Mouse (Mus musculus) liver, adult 2 months (tissue): ENCODE measurements around the gene Mbl1. TPM values are rescaled to one million over a fixed set of nuclear protein-coding genes. Genes with fewer than 3 reads are reported as not detected.

Source experiments
- DNase-seq: peaks from one replicate; pipeline ENCODE4 v3.0.0-alpha.2; 2011; ENCODE audit warnings: low read depth, low spot score; ENCODE audit errors: extremely low read depth
- H3K27ac ChIP-seq: fragments of 200-500 bp; replicated peaks from 2 replicates; pipeline ENCODE4 v1.5.1; 2012; ENCODE audit warnings: low read depth, mild to moderate bottlenecking, control low read depth, inconsistent platforms, low read length; ENCODE audit not compliant: insufficient read depth
- H3K27me3 ChIP-seq: fragments of 200-500 bp; 2 replicates; pipeline ENCODE4 v1.6.1; 2012; ENCODE audit warnings: mild to moderate bottlenecking, moderate library complexity, low read length, inconsistent platforms; ENCODE audit not compliant: control insufficient read depth, insufficient read depth
- H3K36me3 ChIP-seq: fragments of 200-500 bp; 2 replicates; pipeline ENCODE4 v1.6.1; 2012; ENCODE audit warnings: low read length, inconsistent platforms; ENCODE audit not compliant: control insufficient read depth, insufficient read depth
- H3K4me1 ChIP-seq: fragments of 200-500 bp; 2 replicates; pipeline ENCODE4 v1.6.1; 2011; ENCODE audit warnings: low read length; ENCODE audit not compliant: control insufficient read depth, insufficient read depth
- H3K4me3 ChIP-seq: fragments of 200-500 bp; 2 replicates; pipeline ENCODE4 v1.5.1; 2011; ENCODE audit warnings: low read depth, mild to moderate bottlenecking, control low read depth, low read length, moderate library complexity; ENCODE audit not compliant: insufficient read depth
- H3K79me2 ChIP-seq: fragments of 200-500 bp; 2 replicates; pipeline ENCODE4 v1.6.1; 2012; ENCODE audit warnings: inconsistent platforms, mild to moderate bottlenecking, low read length, moderate library complexity; ENCODE audit not compliant: control insufficient read depth, insufficient read depth
- H3K9ac ChIP-seq: fragments of 200-500 bp; 2 replicates; pipeline ENCODE4 v1.6.1; 2012; ENCODE audit warnings: low read depth, mild to moderate bottlenecking, control low read depth, inconsistent platforms, low read length
- CTCF ChIP-seq: fragments of 200-500 bp; IDR thresholded peaks from 2 replicates; pipeline ENCODE4 v1.5.1; 2011; ENCODE audit warnings: low read depth, low read length, control low read depth
- POLR2A ChIP-seq: fragments of 200-500 bp; IDR thresholded peaks from 2 replicates; pipeline ENCODE4 v1.6.1; 2011; ENCODE audit warnings: low read length, control low read depth; ENCODE audit not compliant: insufficient read depth; ENCODE audit errors: extremely low read depth
- WGBS: fragments of 180-500 bp; shearing (Covaris S2); methylation state at CpG from one replicate; pipeline ENCODE4 v1.1.7; 2018; 5-methylcytosine and 5-hydroxymethylcytosine counted together
- polyA plus RNA-seq: library from polyadenylated mRNA; depleted of rRNA; stranded (reverse); fragments of >200 nt; gene quantifications from 2 replicates; pipeline ENCODE4 v1.2.3, GENCODE M21; 2012; rRNA removed
- total RNA-seq: library from RNA; depleted of rRNA; stranded (reverse); fragments of >200 nt; gene quantifications from 2 replicates; pipeline ENCODE4 v1.2.3, GENCODE M21; 2014; rRNA removed

Gene Mbl1
- 199 and 293 TPM in 2 replicates for total RNA-seq
- 92.4 and 106 TPM in 2 replicates for polyA plus RNA-seq

DNA sequence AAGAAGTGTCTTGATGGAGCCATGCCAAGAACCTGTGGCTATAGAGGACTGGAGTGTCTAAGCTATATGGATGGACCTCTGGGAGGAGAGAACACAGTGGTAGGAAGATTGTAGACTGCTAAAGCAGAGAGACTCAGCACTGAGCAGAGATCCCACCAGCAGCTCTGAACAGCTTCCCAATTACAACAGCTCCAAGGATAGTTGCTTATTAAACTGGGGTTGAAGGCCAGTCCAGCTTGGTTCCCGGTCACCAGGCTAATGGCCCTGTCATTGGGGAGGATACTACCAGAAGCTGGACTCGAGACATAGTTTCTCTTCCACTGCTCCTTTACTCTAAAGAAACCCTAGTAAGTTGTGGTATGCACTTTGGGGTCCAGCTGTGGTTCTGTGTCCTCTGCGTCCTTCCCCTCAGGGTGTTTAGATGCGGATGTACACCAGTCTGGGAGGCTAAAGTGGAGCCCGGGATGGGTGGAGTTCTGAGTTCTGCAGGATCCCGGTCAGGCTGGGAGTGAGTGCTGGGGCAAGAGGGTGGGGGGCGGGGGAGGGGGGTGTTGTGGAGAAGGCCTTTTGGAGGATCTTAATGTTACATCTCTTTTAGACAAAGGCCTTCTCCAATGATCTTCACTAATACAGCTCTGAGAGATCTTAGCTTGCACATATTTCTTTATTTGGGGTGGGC lies at the start of gene Mbl1:
TSS of gene Mbl1 (plus strand) at position 239 of the 679 bp plus-strand sequence.
- H3K9ac ChIP-seq: peak within 1 kb of the TSS; percentile 72
- H3K27me3 ChIP-seq: no peaks in the 10 kb centered on the region
- H3K4me3 ChIP-seq: peak within 1 kb of the TSS; percentile 65
- peaks cover 6% of the 10 kb centered on the region; the same call in 1 of the 2 replicates for H3K36me3 ChIP-seq
- peak within 1 kb of the TSS; percentile 100 for H3K27ac ChIP-seq
- H3K79me2 ChIP-seq: peaks cover 13% of the 10 kb centered on the region
- TF ChIP-seq POLR2A (no peak), CTCF (no peak)
- H3K4me1 ChIP-seq: peaks cover 15% of the 10 kb centered on the region
- WGBS: 18% methylated on average over 7 of the region's 7 CpGs
- peak; percentile 94 for DNase-seq

DNA sequence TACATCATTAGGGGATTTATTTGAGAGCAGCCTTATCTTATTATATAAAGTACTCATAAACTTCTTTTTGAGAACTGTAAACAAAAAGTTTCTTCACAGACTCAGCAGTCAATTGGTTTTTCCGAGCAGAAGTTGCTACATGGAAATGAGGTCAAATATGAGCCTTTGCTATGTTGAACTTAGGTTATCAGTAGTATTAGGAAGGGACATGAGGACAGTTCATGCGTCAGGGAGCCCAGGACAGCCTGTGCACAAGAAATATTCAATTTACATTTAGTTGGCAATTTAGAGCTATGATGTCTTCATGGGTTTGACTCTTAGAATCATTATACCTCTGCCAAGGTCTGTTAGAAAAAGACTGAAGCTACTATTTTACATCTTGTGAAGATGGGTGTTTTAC lies 49.0 kb upstream of the Mbl1 start:
- Histone ChIP-seq H3K27ac (peak overlapping the region; percentile 62; the same call in 1 of the 2 replicates), H3K9ac (no peak overlapping the region)
- TF ChIP-seq CTCF (no peak), POLR2A (no peak)

DNA sequence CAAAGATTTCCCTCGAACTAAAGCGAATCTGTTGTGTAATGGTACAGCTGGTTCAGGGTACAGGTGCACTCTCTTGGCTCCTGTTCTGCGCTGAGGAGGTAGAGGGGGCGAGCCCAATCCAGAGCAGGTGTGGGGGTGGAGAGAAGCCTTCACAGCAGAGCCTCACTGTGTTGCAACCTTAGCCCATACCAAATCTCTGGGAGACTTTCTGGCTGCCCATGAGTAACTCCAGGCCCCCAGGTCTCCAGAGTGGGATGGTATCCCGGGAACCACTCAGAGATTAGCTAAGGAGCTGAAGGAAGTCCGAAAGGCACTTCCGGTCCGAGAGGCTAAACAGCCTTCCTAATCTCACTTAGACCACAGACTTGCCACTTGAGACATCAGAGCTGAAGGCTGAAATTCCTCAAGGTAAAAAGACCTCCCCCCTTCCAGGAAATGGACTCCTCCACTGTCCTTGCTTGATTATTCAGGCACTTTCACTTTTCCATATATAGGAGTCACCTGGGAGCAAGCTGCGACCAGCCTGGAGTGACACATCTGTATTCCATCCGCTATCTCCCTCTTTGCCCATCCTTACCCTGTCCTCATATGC lies 46.3 kb upstream of the Mbl1 start, which contains the start of gene Mat1a:
TSS of gene Mat1a (plus strand) at position 183 of the 592 bp plus-strand sequence.
- Histone ChIP-seq H3K79me2 (peaks cover 14% of the 10 kb centered on the region; the same call in 1 of the 2 replicates), H3K27me3 (no peaks in the 10 kb centered on the region), H3K9ac (peak within 1 kb of the TSS; percentile 97), H3K36me3 (peaks cover 40% of the 10 kb centered on the region), H3K4me3 (peak within 1 kb of the TSS; percentile 79), H3K4me1 (peaks cover 15% of the 10 kb centered on the region; the same call in 1 of the 2 replicates), H3K27ac (peak within 1 kb of the TSS; percentile 97)
- peak; percentile 97 for DNase-seq
- whole genome bisulfite sequencing: 15% methylated on average over 10 of the region's 10 CpGs
- TF ChIP-seq CTCF: no peak
- 0 out of 2 replicates have a peak, but pooled peaks have one; percentile 54 for TF ChIP-seq POLR2A

More for the DNA sequence above, 49.0 kb upstream of the Mbl1 start:
- 4% methylated on average over 2 of the region's 2 CpGs for WGBS
- peaks cover 27% of the 10 kb centered on the region for H3K4me1 ChIP-seq
- peaks cover 14% of the 10 kb centered on the region; the same call in 1 of the 2 replicates for H3K79me2 ChIP-seq
- H3K4me3 ChIP-seq: no peak overlapping the region
- DNase-seq: peak; percentile 97
- H3K36me3 ChIP-seq: peaks cover 17% of the 10 kb centered on the region
- H3K27me3 ChIP-seq: no peaks in the 10 kb centered on the region

DNA sequence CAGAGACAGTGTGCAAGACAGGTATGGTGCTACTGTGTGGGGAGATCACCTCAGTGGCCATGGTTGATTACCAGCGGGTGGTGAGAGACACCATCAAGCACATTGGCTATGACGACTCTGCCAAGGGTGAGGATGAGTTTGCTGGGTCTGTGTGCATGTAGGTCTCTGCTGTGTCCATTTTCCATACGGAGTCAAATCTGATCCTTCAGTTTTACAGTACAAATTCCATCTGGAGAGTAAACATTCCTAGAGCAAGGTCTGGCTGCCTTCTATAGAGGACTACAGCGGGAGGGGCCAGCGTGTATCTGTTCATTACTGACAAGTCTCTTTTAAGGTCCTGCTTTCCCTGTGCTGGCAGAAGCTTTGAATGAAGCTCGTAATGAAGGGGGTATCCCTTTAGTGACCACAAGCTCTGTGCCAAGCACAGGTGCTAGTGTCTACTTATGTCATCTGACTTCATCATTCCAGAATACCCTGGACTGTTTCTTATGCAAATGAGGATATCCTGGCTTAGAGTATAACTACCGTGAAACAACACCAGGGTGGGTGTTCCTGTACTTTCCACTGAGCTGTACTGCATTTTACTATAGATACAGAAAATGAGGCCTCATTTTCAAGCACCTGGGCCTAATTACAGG lies 40.1 kb upstream of the Mbl1 start:
- H3K27ac ChIP-seq: peak overlapping the region; percentile 69
- H3K4me1 ChIP-seq: peaks cover 26% of the 10 kb centered on the region
- no peak for TF ChIP-seq POLR2A
- no peak for TF ChIP-seq CTCF
- no peaks in the 10 kb centered on the region for H3K27me3 ChIP-seq
- H3K36me3 ChIP-seq: peaks cover 85% of the 10 kb centered on the region
- H3K79me2 ChIP-seq: peaks cover 6% of the 10 kb centered on the region; the same call in 1 of the 2 replicates
- 22% methylated on average over 7 of the region's 7 CpGs for WGBS
- peak overlapping the region; percentile 43 for H3K9ac ChIP-seq
- DNase-seq: peak; percentile 74
- peak overlapping the region; percentile 1; the same call in 1 of the 2 replicates for H3K4me3 ChIP-seq

DNA sequence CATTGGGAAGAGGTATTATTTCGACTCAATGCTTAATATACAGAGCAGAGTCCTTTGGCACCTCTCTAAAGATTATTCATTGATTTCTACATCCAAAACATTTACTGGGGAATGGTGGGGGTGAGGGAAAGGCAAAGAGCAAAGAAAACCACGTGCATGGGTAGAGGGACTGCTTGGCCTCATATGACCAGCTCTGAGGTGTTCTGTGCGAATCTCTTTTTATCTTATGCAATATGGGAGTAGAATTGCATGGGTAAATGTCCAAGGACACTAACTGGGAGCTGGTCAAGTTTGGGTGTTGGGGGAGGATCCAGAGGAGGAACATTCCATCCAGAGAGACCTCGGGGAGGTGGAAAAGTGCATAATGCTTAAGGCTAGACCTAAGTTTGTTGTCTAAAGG lies 38.3 kb upstream of the Mbl1 start:
- WGBS: 12% methylated on average over 4 of the region's 4 CpGs
- TF ChIP-seq POLR2A: no peak
- TF ChIP-seq CTCF: no peak
- no peaks in the 10 kb centered on the region for H3K27me3 ChIP-seq

More for the DNA sequence above, 38.3 kb upstream of the Mbl1 start:
- Histone ChIP-seq H3K27ac (peak overlapping the region; percentile 98), H3K9ac (peak overlapping the region; percentile 66; the same call in 1 of the 2 replicates), H3K36me3 (peaks cover 85% of the 10 kb centered on the region), H3K4me1 (peaks cover 31% of the 10 kb centered on the region), H3K79me2 (no peaks in the 10 kb centered on the region; the same call in 1 of the 2 replicates), H3K4me3 (no peak overlapping the region)
- peak; percentile 98 for DNase-seq
